Mouse (Mus musculus): Measurements from ENCODE around the gene Trmt13. TPM values are rescaled to one million over a fixed set of nuclear protein-coding genes. Genes with fewer than 3 reads are reported as not detected.

Gene Trmt13
- 7.4 and 7.6 TPM in 2 replicates for polyA plus RNA-seq (2015; fragmentation: Nextera tagmentation; extraction: Ambion mirVana)

- H3K9ac ChIP-seq (replicated peaks), result no peak within 1 kb of the TSS; the same call in 1 of the 2 replicates
- no peak for TF ChIP-seq EP300 (IDR thresholded peaks at IDR 0.05; ENCODE audit: low read depth)
- TF ChIP-seq CTCF (IDR thresholded peaks at IDR 0.05; ENCODE audit: low read depth), result no peak
- H3K4me3 ChIP-seq (ENCODE audit: low read depth, low read length), result no peak within 1 kb of the TSS
- peak within 1 kb of the TSS; percentile 78 for H3K27ac ChIP-seq (ENCODE audit: low read depth)
- peak; percentile 93 for ATAC-seq
- peaks cover 47% of the 10 kb centered on the region for H3K36me3 ChIP-seq (replicated peaks; ENCODE audit: insufficient read depth, low read length)
- no peaks in the 10 kb centered on the region for H3K27me3 ChIP-seq (ENCODE audit: insufficient read depth, low read length)
- no peaks in the 10 kb centered on the region for H3K4me1 ChIP-seq (ENCODE audit: insufficient read depth)
- DNase-seq, result peak; percentile 41
- WGBS (ENCODE audit: insufficient replicate concordance), result 68% methylated on average over 10 of the region's 10 CpGs
- no peaks in the 10 kb centered on the region for H3K9me3 ChIP-seq (ENCODE audit: low read length)
- peak within 1 kb of the TSS; percentile 45 for H3K4me2 ChIP-seq (ENCODE audit: low read depth, low read length)
Observed at GRCm38 (mm10) chr3:116614295-116614892, at the start of gene Trmt13. TSS of gene Trmt13 (minus strand) at chr3:116614587.

GRCm38 (mm10) chr3:116662463-116662863 is 48.1 kb upstream of the Trmt13 start, which contains the start of gene Mfsd14a:
TSS of gene Mfsd14a (minus strand) at chr3:116662677.
- peak within 1 kb of the TSS; percentile 80 for H3K4me3 ChIP-seq (ENCODE audit: low read depth, low read length)
- H3K9ac ChIP-seq (replicated peaks), result peak within 1 kb of the TSS; percentile 78
- H3K9me3 ChIP-seq (ENCODE audit: low read length), result no peaks in the 10 kb centered on the region
- peaks cover 1% of the 10 kb centered on the region; the same call in 1 of the 2 replicates for H3K36me3 ChIP-seq (replicated peaks; ENCODE audit: insufficient read depth, low read length)
- H3K4me2 ChIP-seq (ENCODE audit: low read depth, low read length), result peak within 1 kb of the TSS; percentile 77
- ATAC-seq (peak; percentile 98), DNase-seq (peak; percentile 100)
- H3K27ac ChIP-seq (ENCODE audit: low read depth), result peak within 1 kb of the TSS; percentile 93
- TF ChIP-seq CTCF (IDR thresholded peaks at IDR 0.05; ENCODE audit: low read depth), result no peak
- TF ChIP-seq EP300 (IDR thresholded peaks at IDR 0.05; ENCODE audit: low read depth), result peak; percentile 27; the same call in 1 of the 2 replicates
- 0% methylated on average over 39 of the region's 39 CpGs for WGBS (ENCODE audit: insufficient replicate concordance)
- H3K4me1 ChIP-seq (ENCODE audit: insufficient read depth), result peaks cover 34% of the 10 kb centered on the region
- H3K27me3 ChIP-seq (ENCODE audit: insufficient read depth, low read length), result no peaks in the 10 kb centered on the region

GRCm38 (mm10) chr3:116661870-116662414 is 47.6 kb upstream of the Trmt13 start:
- H3K4me1 ChIP-seq (ENCODE audit: insufficient read depth), result peaks cover 39% of the 10 kb centered on the region
- H3K36me3 ChIP-seq (replicated peaks; ENCODE audit: insufficient read depth, low read length), result no peaks in the 10 kb centered on the region
- peak overlapping the region; percentile 77 for H3K4me2 ChIP-seq (ENCODE audit: low read depth, low read length)
- DNase-seq (no peak), ATAC-seq (peak; percentile 75)
- peak overlapping the region; percentile 78 for H3K9ac ChIP-seq (replicated peaks)
- peak overlapping the region; percentile 80 for H3K4me3 ChIP-seq (ENCODE audit: low read depth, low read length)
- under 1% methylated on average over 59 of the region's 68 CpGs for WGBS (ENCODE audit: insufficient replicate concordance)
- H3K9me3 ChIP-seq (ENCODE audit: low read length), result no peaks in the 10 kb centered on the region
- H3K27ac ChIP-seq (ENCODE audit: low read depth), result peak overlapping the region; percentile 93
- H3K27me3 ChIP-seq (ENCODE audit: insufficient read depth, low read length), result no peaks in the 10 kb centered on the region
- TF ChIP-seq CTCF (IDR thresholded peaks at IDR 0.05; ENCODE audit: low read depth), result no peak
- TF ChIP-seq EP300 (IDR thresholded peaks at IDR 0.05; ENCODE audit: low read depth), result no peak

GRCm38 (mm10) chr3:116661288-116661869 is 47.0 kb upstream of the Trmt13 start:
- WGBS (ENCODE audit: insufficient replicate concordance), result 5% methylated on average over 16 of the region's 16 CpGs
- Histone ChIP-seq H3K9ac (replicated peaks) (peak overlapping the region; percentile 78), H3K9me3 (ENCODE audit: low read length) (no peaks in the 10 kb centered on the region), H3K4me2 (ENCODE audit: low read depth, low read length) (peak overlapping the region; percentile 77), H3K4me1 (ENCODE audit: insufficient read depth) (peaks cover 44% of the 10 kb centered on the region), H3K36me3 (replicated peaks; ENCODE audit: insufficient read depth, low read length) (no peaks in the 10 kb centered on the region), H3K27ac (ENCODE audit: low read depth) (peak overlapping the region; percentile 93), H3K4me3 (ENCODE audit: low read depth, low read length) (peak overlapping the region; percentile 80), H3K27me3 (ENCODE audit: insufficient read depth, low read length) (no peaks in the 10 kb centered on the region)
- TF ChIP-seq CTCF (IDR thresholded peaks at IDR 0.05; ENCODE audit: low read depth) (no peak), EP300 (IDR thresholded peaks at IDR 0.05; ENCODE audit: low read depth) (no peak)
- DNase-seq, result no peak
- ATAC-seq, result no peak

- H3K4me3 ChIP-seq (ENCODE audit: low read depth, low read length), result no peak overlapping the region
- H3K36me3 ChIP-seq (replicated peaks; ENCODE audit: insufficient read depth, low read length), result no peaks in the 10 kb centered on the region
- H3K4me2 ChIP-seq (ENCODE audit: low read depth, low read length), result peak overlapping the region; percentile 77
- H3K9me3 ChIP-seq (ENCODE audit: low read length), result no peaks in the 10 kb centered on the region
- no peak for TF ChIP-seq EP300 (IDR thresholded peaks at IDR 0.05; ENCODE audit: low read depth)
- TF ChIP-seq CTCF (IDR thresholded peaks at IDR 0.05; ENCODE audit: low read depth), result no peak
- no peak for ATAC-seq
- H3K9ac ChIP-seq (replicated peaks), result no peak overlapping the region
- H3K27me3 ChIP-seq (ENCODE audit: insufficient read depth, low read length), result no peaks in the 10 kb centered on the region
- H3K27ac ChIP-seq (ENCODE audit: low read depth), result no peak overlapping the region
- peaks cover 48% of the 10 kb centered on the region for H3K4me1 ChIP-seq (ENCODE audit: insufficient read depth)
- no peak for DNase-seq
- 72% methylated on average over 13 of the region's 13 CpGs for WGBS (ENCODE audit: insufficient replicate concordance)
Observed at GRCm38 (mm10) chr3:116659856-116660430, 45.6 kb upstream of the Trmt13 start.
